Mouse (Mus musculus): ENCODE measurements around the gene Stx4a. TPM values are rescaled to one million over a fixed set of nuclear protein-coding genes. Genes with fewer than 3 reads are reported as not detected.
"Not testable (repeated sequence)": the region's sequence is repeated elsewhere in the genome, so short reads cannot be mapped to it uniquely, and the experiment has no call there.

Gene Stx4a
- total RNA-seq (2012; rRNA removed): 20.9 and 23.7 TPM in 2 replicates

GRCm38 (mm10) chr7:127824176-127824871, at the start of gene Stx4a, which contains the start of gene Stx1b:
TSS of gene Stx4a (plus strand) at chr7:127824294.
TSS of gene Stx1b (minus strand) at chr7:127824549.
- H3K9me3 ChIP-seq (ENCODE audit: control insufficient read depth, insufficient read depth, low read depth, low read length): no peaks in the 10 kb centered on the region
- in situ Hi-C loops (cut with MboI; ENCODE audit: low sequenced_read_pairs in 2 of 2, unreplicated experiment in 2 of 2): no loop called here
- no peak within 1 kb of the TSS for H3K27ac ChIP-seq (ENCODE audit: insufficient read depth, low read depth, low read length, poor library complexity, severe bottlenecking)
- DNase-seq (ENCODE audit: low read depth, low spot score): no peak
- no peaks in the 10 kb centered on the region for H3K36me3 ChIP-seq (ENCODE audit: control insufficient read depth, insufficient read depth, low read length, poor library complexity, severe bottlenecking)
- peaks cover 0 to 2% of the 10 kb centered on the region in 2 experiments; a peak in 1 of 4 replicates for H3K4me1 ChIP-seq (ENCODE audit: control insufficient read depth in 2 of 2, insufficient read depth in 2 of 2, low read length in 2 of 2, poor library complexity in 1 of 2)
- H3K9ac ChIP-seq (ENCODE audit: insufficient read depth, low read depth, low read length, poor library complexity, severe bottlenecking): peak within 1 kb of the TSS; percentile 59
- peak within 1 kb of the TSS; percentile 79 to 83 for H3K4me3 ChIP-seq (ENCODE audit: insufficient read depth in 1 of 2, low read depth in 1 of 2, low read length in 2 of 2, poor library complexity in 1 of 2, severe bottlenecking in 1 of 2)
- TF ChIP-seq MAFK (IDR thresholded peaks at IDR 0.05; ENCODE audit: insufficient read depth, low read depth, low read length) (no peak), HCFC1 (IDR thresholded peaks at IDR 0.05; ENCODE audit: borderline replicate concordance, insufficient read depth, low read length) (peak; percentile 71; the same call in 1 of the 2 replicates), CHD2 (IDR thresholded peaks at IDR 0.05; ENCODE audit: low read depth, low read length) (no peak), ZC3H11A (IDR thresholded peaks at IDR 0.05; ENCODE audit: borderline replicate concordance, low read depth, low read length) (no peak)

DNA sequence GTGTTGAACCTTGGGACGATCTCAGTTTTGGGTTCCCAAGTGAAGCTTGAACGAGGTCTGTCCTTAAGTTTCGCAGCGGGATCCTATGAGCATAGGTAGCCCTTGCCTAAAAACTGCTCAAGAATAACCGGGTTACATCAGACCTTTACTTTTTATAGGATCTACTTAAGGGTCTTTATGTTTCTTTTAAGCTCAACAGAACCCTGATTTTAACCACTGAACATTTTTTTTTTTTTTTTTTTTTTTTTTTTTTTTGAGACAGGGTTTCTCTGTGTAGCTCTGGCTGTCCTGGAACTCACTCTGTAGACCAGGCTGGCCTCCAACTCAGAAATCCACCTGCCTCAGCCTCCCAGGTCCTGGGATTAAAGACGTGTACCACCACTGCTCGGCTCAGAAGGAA, 48.3 kb upstream of the Stx4a start:
- H3K4me3 ChIP-seq (ENCODE audit: insufficient read depth in 1 of 2, low read depth in 1 of 2, low read length in 2 of 2, poor library complexity in 1 of 2, severe bottlenecking in 1 of 2): peak overlapping the region; percentile 84 to 98
- H3K36me3 ChIP-seq (ENCODE audit: control insufficient read depth, insufficient read depth, low read length, poor library complexity, severe bottlenecking): peaks cover 17% of the 10 kb centered on the region
- DNase-seq (ENCODE audit: low read depth, low spot score); H3K4me1 ChIP-seq (ENCODE audit: control insufficient read depth in 2 of 2, insufficient read depth in 2 of 2, low read length in 2 of 2, poor library complexity in 1 of 2); in situ Hi-C loops (cut with MboI; ENCODE audit: low sequenced_read_pairs in 2 of 2, unreplicated experiment in 2 of 2); H3K9me3 ChIP-seq (ENCODE audit: control insufficient read depth, insufficient read depth, low read depth, low read length): not testable (repeated sequence)
- peak overlapping the region; percentile 97 for H3K9ac ChIP-seq (ENCODE audit: insufficient read depth, low read depth, low read length, poor library complexity, severe bottlenecking)
- peak; percentile 76 for TF ChIP-seq ZNF384 (IDR thresholded peaks at IDR 0.05; ENCODE audit: low read depth, low read length)
- peak overlapping the region; percentile 94; the same call in 1 of the 2 replicates for H3K27ac ChIP-seq (ENCODE audit: insufficient read depth, low read depth, low read length, poor library complexity, severe bottlenecking)

DNA sequence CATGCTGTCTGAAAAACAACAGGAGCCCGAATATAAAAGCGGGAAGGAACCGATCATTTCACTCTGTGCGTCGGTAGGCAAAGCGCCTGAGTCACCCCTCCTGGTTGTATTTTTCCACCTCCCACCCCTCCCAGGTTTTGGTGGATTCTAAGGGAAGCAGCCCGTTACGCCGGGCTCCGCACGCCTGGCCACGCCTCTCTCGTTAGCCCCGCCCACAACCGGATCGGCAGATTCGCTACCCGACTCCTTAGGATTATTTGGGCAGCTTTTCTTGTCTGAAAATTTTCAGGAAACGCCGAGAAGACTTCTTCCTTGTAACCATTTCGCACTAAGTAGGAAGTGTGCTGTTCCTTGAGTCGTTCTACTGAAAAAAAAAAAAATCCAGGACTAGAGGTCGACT, 47.7 kb upstream of the Stx4a start, which contains the start of gene Setd1a:
TSS of gene Setd1a (plus strand) at position 245 of the 400 bp plus-strand sequence.
- Histone ChIP-seq H3K4me3 (ENCODE audit: insufficient read depth in 1 of 2, low read depth in 1 of 2, low read length in 2 of 2, poor library complexity in 1 of 2, severe bottlenecking in 1 of 2) (peak within 1 kb of the TSS; percentile 84 to 98), H3K9me3 (ENCODE audit: control insufficient read depth, insufficient read depth, low read depth, low read length) (no peaks in the 10 kb centered on the region), H3K4me1 (ENCODE audit: control insufficient read depth in 2 of 2, insufficient read depth in 2 of 2, low read length in 2 of 2, poor library complexity in 1 of 2) (peaks cover 0 to 3% of the 10 kb centered on the region in 2 experiments; a peak in 2 of 4 replicates), H3K36me3 (ENCODE audit: control insufficient read depth, insufficient read depth, low read length, poor library complexity, severe bottlenecking) (peaks cover 19% of the 10 kb centered on the region), H3K27ac (ENCODE audit: insufficient read depth, low read depth, low read length, poor library complexity, severe bottlenecking) (peak within 1 kb of the TSS; percentile 94), H3K9ac (ENCODE audit: insufficient read depth, low read depth, low read length, poor library complexity, severe bottlenecking) (peak within 1 kb of the TSS; percentile 97)
- in situ Hi-C loops (cut with MboI; ENCODE audit: low sequenced_read_pairs in 2 of 2, unreplicated experiment in 2 of 2): no loop called here
- TF ChIP-seq HCFC1 (IDR thresholded peaks at IDR 0.05; ENCODE audit: borderline replicate concordance, insufficient read depth, low read length): no peak
- peak; percentile 56; the same call in 1 of the 2 replicates for TF ChIP-seq ZNF384 (IDR thresholded peaks at IDR 0.05; ENCODE audit: low read depth, low read length)
- TF ChIP-seq ZC3H11A (IDR thresholded peaks at IDR 0.05; ENCODE audit: borderline replicate concordance, low read depth, low read length): peak; percentile 96
- TF ChIP-seq MAFK (IDR thresholded peaks at IDR 0.05; ENCODE audit: insufficient read depth, low read depth, low read length): 0 out of 2 replicates have a peak, but pooled peaks have one; percentile 18
- DNase-seq (ENCODE audit: low read depth, low spot score): peak; percentile 79

- TF ChIP-seq MAFK (IDR thresholded peaks at IDR 0.05; ENCODE audit: insufficient read depth, low read depth, low read length): no peak
- TF ChIP-seq ZC3H11A (IDR thresholded peaks at IDR 0.05; ENCODE audit: borderline replicate concordance, low read depth, low read length): peak; percentile 100
- TF ChIP-seq CHD2 (IDR thresholded peaks at IDR 0.05; ENCODE audit: low read depth, low read length): peak; percentile 30; the same call in 1 of the 2 replicates
- TF ChIP-seq HCFC1 (IDR thresholded peaks at IDR 0.05; ENCODE audit: borderline replicate concordance, insufficient read depth, low read length): peak; percentile 70
- TF ChIP-seq ZNF384 (IDR thresholded peaks at IDR 0.05; ENCODE audit: low read depth, low read length): no peak
- Histone ChIP-seq H3K4me3 (ENCODE audit: insufficient read depth in 1 of 2, low read depth in 1 of 2, low read length in 2 of 2, poor library complexity in 1 of 2, severe bottlenecking in 1 of 2) (peak overlapping the region; percentile 84 to 98), H3K36me3 (ENCODE audit: control insufficient read depth, insufficient read depth, low read length, poor library complexity, severe bottlenecking) (peaks cover 19% of the 10 kb centered on the region), H3K4me1 (ENCODE audit: control insufficient read depth in 2 of 2, insufficient read depth in 2 of 2, low read length in 2 of 2, poor library complexity in 1 of 2) (peaks cover 0 to 3% of the 10 kb centered on the region in 2 experiments; a peak in 2 of 4 replicates), H3K27ac (ENCODE audit: insufficient read depth, low read depth, low read length, poor library complexity, severe bottlenecking) (peak overlapping the region; percentile 94), H3K9me3 (ENCODE audit: control insufficient read depth, insufficient read depth, low read depth, low read length) (no peaks in the 10 kb centered on the region), H3K9ac (ENCODE audit: insufficient read depth, low read depth, low read length, poor library complexity, severe bottlenecking) (peak overlapping the region; percentile 97)
- in situ Hi-C loops (cut with MboI; ENCODE audit: low sequenced_read_pairs in 2 of 2, unreplicated experiment in 2 of 2): no loop called here
- peak; percentile 93 for DNase-seq (ENCODE audit: low read depth, low spot score)
These were observed 47.1 kb upstream of the Stx4a start for GRCm38 (mm10) chr7:127776878-127777473.

All from ES-E14 (cell line).